Mouse (Mus musculus) hindbrain, postnatal 0 days (tissue): Measurements from ENCODE around the gene Dpy30. TPM values are rescaled to one million over a fixed set of nuclear protein-coding genes. Genes with fewer than 3 reads are reported as not detected.
"Not testable (repeated sequence)": the region's sequence is repeated elsewhere in the genome, so short reads cannot be mapped to it uniquely, and the experiment has no call there.

ENCODE experiments used
- ATAC-seq: fragments of 200-750 bp; cut with Nextera tagmentation; 2 replicates; pipeline ENCODE4 v1.8.0; 2017; ENCODE audit warnings: mild to moderate bottlenecking, moderate TSS enrichment, moderate library complexity
- DNase-seq: peaks from one replicate; pipeline ENCODE4 v3.0.0-alpha.2; 2015; ENCODE audit warnings: low spot score
- H3K27ac ChIP-seq: fragments of 300-500 bp; sonication (generic); 2 replicates; pipeline ENCODE4 v1.5.1; 2014; ENCODE audit warnings: mild to moderate bottlenecking
- H3K27me3 ChIP-seq: fragments of 300-500 bp; sonication (generic); 2 replicates; pipeline ENCODE4 v1.6.1; 2014; ENCODE audit warnings: low read length, mixed read lengths; ENCODE audit not compliant: insufficient read depth
- H3K36me3 ChIP-seq: fragments of 300-500 bp; sonication (generic); 2 replicates; pipeline ENCODE4 v1.6.1; 2014; ENCODE audit warnings: low read length, mixed read lengths; ENCODE audit not compliant: insufficient read depth
- H3K4me1 ChIP-seq: fragments of 300-500 bp; sonication (generic); 2 replicates; pipeline ENCODE4 v1.6.1; 2014; ENCODE audit warnings: antibody characterized with exemption, low read length, mixed read lengths; ENCODE audit not compliant: insufficient read depth
- H3K4me2 ChIP-seq: fragments of 300-500 bp; sonication (generic); 2 replicates; pipeline ENCODE4 v1.6.1; 2014; ENCODE audit warnings: low read depth, mild to moderate bottlenecking, low read length, moderate library complexity, mixed read lengths
- H3K4me3 ChIP-seq: fragments of 300-500 bp; sonication (generic); 2 replicates; pipeline ENCODE4 v1.5.1; 2014; ENCODE audit warnings: low read length
- H3K9ac ChIP-seq: fragments of 300-500 bp; sonication (generic); replicated peaks from 2 replicates; pipeline ENCODE4 v1.6.1; 2014; ENCODE audit warnings: mild to moderate bottlenecking, low read length, moderate library complexity, mixed read lengths
- H3K9me3 ChIP-seq: fragments of 300-500 bp; sonication (generic); 2 replicates; pipeline ENCODE4 v1.6.1; 2016; ENCODE audit warnings: low read length, mixed read lengths
- CTCF ChIP-seq: IDR thresholded peaks from 2 replicates; pipeline ENCODE4 v1.5.1; 2016; ENCODE audit warnings: antibody characterized with exemption, control low read depth, low read depth
- WGBS: fragments of 180-500 bp; shearing (Covaris S2); extraction: QIAGEN DNeasy Blood & Tissue Kit; methylation state at CpG from one replicate; pipeline ENCODE4 v1.1.7; 2014; 5-methylcytosine and 5-hydroxymethylcytosine counted together
- polyA plus RNA-seq: library from polyadenylated mRNA; unstranded; fragments of >200 nt; fragmentation: Nextera tagmentation; extraction: Ambion mirVana; gene quantifications from 2 replicates; pipeline ENCODE4 v1.2.1, GENCODE M21; 2015
- total RNA-seq: library from RNA; depleted of rRNA; stranded (reverse); fragments of >200 nt; gene quantifications from 2 replicates; pipeline ENCODE4 v1.2.3, GENCODE M21; 2014

The Dpy30 gene
- total and polyA plus RNA-seq, 2 experiments from 2014 or later: 42.5 to 253 TPM

GRCm38 (mm10) chr17:74328146-74328545 lies 4.4 kb upstream of the Dpy30 start:
- H3K36me3 ChIP-seq, ATAC-seq, H3K9ac ChIP-seq, H3K9me3 ChIP-seq, H3K4me3 ChIP-seq, H3K27me3 ChIP-seq, H3K27ac ChIP-seq, H3K4me1 ChIP-seq, H3K4me2 ChIP-seq: not testable (repeated sequence)
- TF ChIP-seq CTCF: peak; percentile 66
- peak; percentile 68 for DNase-seq
- 46% methylated on average over 2 of the region's 2 CpGs for WGBS

- H3K9me3 ChIP-seq, H3K4me3 ChIP-seq, H3K4me1 ChIP-seq, DNase-seq, ATAC-seq, H3K4me2 ChIP-seq, H3K27ac ChIP-seq, H3K36me3 ChIP-seq, H3K9ac ChIP-seq, H3K27me3 ChIP-seq: not testable (repeated sequence)
- 88% methylated on average over 7 of the region's 7 CpGs for WGBS
Measured at GRCm38 (mm10) chr17:74327195-74327594, 3.5 kb upstream of the Dpy30 start.

- ATAC-seq: no peak
Measured at GRCm38 (mm10) chr17:74322400-74323054, 1.2 kb downstream of the Dpy30 start.

GRCm38 (mm10) chr17:74318721-74319120 lies 5.0 kb downstream of the Dpy30 start:
- DNase-seq (no peak), ATAC-seq (no peak)
- Histone ChIP-seq H3K4me1 (peaks cover 4% of the 10 kb centered on the region; the same call in 1 of the 2 replicates), H3K27me3 (no peaks in the 10 kb centered on the region), H3K4me3 (no peak overlapping the region), H3K27ac (no peak overlapping the region), H3K9ac (no peak overlapping the region), H3K36me3 (no peaks in the 10 kb centered on the region), H3K4me2 (no peak overlapping the region), H3K9me3 (no peaks in the 10 kb centered on the region)
- 0 out of 2 replicates have a peak, but pooled peaks have one; percentile 9 for TF ChIP-seq CTCF
- 90% methylated on average over 6 of the region's 6 CpGs for WGBS

More at GRCm38 (mm10) chr17:74322400-74323054, 1.2 kb downstream of the Dpy30 start:
- H3K4me2 ChIP-seq: no peak overlapping the region
- no peaks in the 10 kb centered on the region for H3K4me1 ChIP-seq
- H3K27ac ChIP-seq: no peak overlapping the region
- no peaks in the 10 kb centered on the region for H3K9me3 ChIP-seq
- DNase-seq: peak; percentile 12
- TF ChIP-seq CTCF: peak; percentile 26; the same call in 1 of the 2 replicates
- H3K4me3 ChIP-seq: no peak overlapping the region
- no peaks in the 10 kb centered on the region for H3K27me3 ChIP-seq
- H3K9ac ChIP-seq: no peak overlapping the region
- no peaks in the 10 kb centered on the region for H3K36me3 ChIP-seq
- 47% methylated on average over 5 of the region's 5 CpGs for WGBS

- under 1% methylated on average over 48 of the region's 48 CpGs for WGBS
- no peaks in the 10 kb centered on the region for H3K27me3 ChIP-seq
- DNase-seq (peak; percentile 95), ATAC-seq (peak; percentile 96)
- TF ChIP-seq CTCF: peak; percentile 25
- peak overlapping the region; percentile 53 for H3K4me3 ChIP-seq
- H3K9me3 ChIP-seq: no peaks in the 10 kb centered on the region
- H3K27ac ChIP-seq: peak overlapping the region; percentile 82
- H3K9ac ChIP-seq: peak overlapping the region; percentile 58
- H3K36me3 ChIP-seq: peaks cover 5% of the 10 kb centered on the region; the same call in 1 of the 2 replicates
- H3K4me2 ChIP-seq: peak overlapping the region; percentile 87
- H3K4me1 ChIP-seq: peaks cover 4% of the 10 kb centered on the region; the same call in 1 of the 2 replicates
Measured at GRCm38 (mm10) chr17:74316309-74316863, 7.4 kb downstream of the Dpy30 start.

GRCm38 (mm10) chr17:74315445-74316308 lies 8.1 kb downstream of the Dpy30 start:
- Histone ChIP-seq H3K27ac (peak overlapping the region; percentile 82), H3K27me3 (no peaks in the 10 kb centered on the region), H3K4me2 (peak overlapping the region; percentile 87), H3K9ac (peak overlapping the region; percentile 58), H3K9me3 (no peaks in the 10 kb centered on the region), H3K36me3 (peaks cover 8% of the 10 kb centered on the region; the same call in 1 of the 2 replicates), H3K4me3 (peak overlapping the region; percentile 53), H3K4me1 (peaks cover 4% of the 10 kb centered on the region; the same call in 1 of the 2 replicates)
- WGBS: under 1% methylated on average over 45 of the region's 45 CpGs
- no peak for TF ChIP-seq CTCF
- ATAC-seq (no peak), DNase-seq (peak; percentile 20)
